Comparison of ENCODE assay signal across 21 mouse cellular contexts in genomic region chr10:130315846-130316245, GRCm38 (mm10). TPM values are rescaled to one million over a fixed set of nuclear protein-coding genes. Genes with fewer than 3 reads are reported as not detected.
"Had no signal": no experiment of that assay in that cellular context is flagged by ENCODE, and none has a peak within 500 bp of the region (broad histone marks: within the 10 kb centered on the region; RNA-seq: fewer than 3 reads in every experiment).

No protein-coding gene starts in this region.

- DNase-seq: lung, adult 18-20 months; lung, embryonic 14.5 days; lung, postnatal 14 days; lung, postnatal 4 days; midbrain, embryonic 14.5 days; right cerebral cortex, postnatal 14 days; thymus, adult 2 months; thymus, postnatal 25 days; thymus, postnatal 4 days had no signal

- ATAC-seq: midbrain, embryonic 16.5 days had no signal

RNA-seq across cellular contexts. Expression of gene Tespa1, which starts 6.8 kb away (rescaled TPM):
- polyA plus RNA-seq: midbrain, embryonic 10.5 days; midbrain, embryonic 12.5 days; midbrain, embryonic 16.5 days; myocyte; neural tube, embryonic 13.5 days; testis, adult 2 months had no signal

RNA-seq across cellular contexts. Expression of gene Neurod4, which starts 35.8 kb away (rescaled TPM):
- total RNA-seq: megakaryocyte-erythroid progenitor cell, adult 5-6 weeks had no signal
- polyA plus RNA-seq: liver, embryonic 14.5 days; liver, embryonic 16.5 days; lung, embryonic 14.5 days; lung, embryonic 16.5 days; myocyte; stomach, postnatal 0 days; testis, adult 2 months; thymus, adult 2 months; urinary bladder, adult 2 months had no signal
